Mouse (Mus musculus): Measurements from ENCODE around the gene Rhot2. TPM values are rescaled to one million over a fixed set of nuclear protein-coding genes. Genes with fewer than 3 reads are reported as not detected.

The Rhot2 gene
- polyA plus RNA-seq, 2 experiments = 10.6 to 101 TPM

DNA sequence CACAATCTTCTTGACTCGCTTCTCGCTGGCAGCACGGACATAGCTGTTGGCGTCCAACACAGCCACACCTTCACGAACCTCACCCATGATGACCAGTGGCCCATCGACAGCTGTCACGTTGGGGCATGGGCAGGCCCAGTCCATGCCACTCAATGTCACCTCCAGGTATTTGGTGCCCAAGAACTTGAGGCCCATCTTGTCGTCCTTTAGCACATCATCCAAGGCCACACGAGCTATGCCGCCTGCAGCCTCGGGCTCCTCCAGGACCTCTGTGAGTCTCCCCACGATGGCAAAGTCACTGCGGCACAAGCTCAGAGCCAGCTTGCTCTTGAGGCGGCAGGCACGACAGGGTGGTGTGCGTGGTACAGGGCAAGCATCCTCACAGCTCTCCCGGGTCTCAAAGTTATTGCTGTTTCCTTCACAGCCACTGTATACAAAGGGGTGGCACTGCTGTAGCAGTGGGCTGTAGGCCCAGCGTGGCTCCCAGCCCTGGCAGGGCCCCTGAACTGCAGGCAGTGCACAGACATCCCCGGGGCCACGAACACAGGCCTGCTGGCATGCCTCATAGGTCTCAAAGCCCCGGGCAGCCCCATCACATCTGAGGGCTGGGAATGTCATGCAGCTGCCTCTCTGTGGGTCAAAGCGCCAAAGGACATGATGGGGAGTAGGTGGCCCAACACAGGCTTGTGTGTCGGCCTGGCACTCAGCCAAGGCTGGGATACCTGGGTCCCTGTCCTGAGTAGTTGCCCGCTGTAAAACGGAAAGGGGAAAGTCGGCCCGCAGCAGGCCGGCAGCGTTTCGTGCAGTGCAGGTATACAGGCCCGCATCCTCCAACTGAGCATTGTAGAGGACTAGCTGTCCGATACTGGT lies 33.3 kb upstream of the Rhot2 start:
- H3K27ac ChIP-seq (replicated peaks; ENCODE audit: low read depth, low read length) = no peak overlapping the region
- no peak for TF ChIP-seq POLR2A (IDR thresholded peaks at IDR 0.05; ENCODE audit: borderline replicate concordance, extremely low read depth, insufficient read depth, insufficient read length)
- H3K9ac ChIP-seq (ENCODE audit: low read depth, low read length, severe bottlenecking) = no peak overlapping the region
- no peak for ATAC-seq (ENCODE audit: low FRiP score, low read depth)
- no peak overlapping the region for H3K4me3 ChIP-seq (replicated peaks; ENCODE audit: low read length)
- no peak for DNase-seq (ENCODE audit: low spot score)
- H3K4me1 ChIP-seq (ENCODE audit: control insufficient read depth, insufficient read depth, low read length) = peaks cover 10% of the 10 kb centered on the region
- no peaks in the 10 kb centered on the region for H3K27me3 ChIP-seq (ENCODE audit: control insufficient read depth, insufficient read depth, low read length)
- H3K4me2 ChIP-seq (replicated peaks; ENCODE audit: low read depth, low read length, severe bottlenecking) = no peak overlapping the region
- 92% methylated on average over 32 of the region's 32 CpGs for WGBS
- H3K36me3 ChIP-seq (ENCODE audit: control insufficient read depth, insufficient read depth, low read length) = peaks cover 41% of the 10 kb centered on the region
- no peaks in the 10 kb centered on the region for H3K9me3 ChIP-seq (ENCODE audit: control insufficient read depth, low read length)

- WGBS = 90% methylated on average over 3 of the region's 3 CpGs
- TF ChIP-seq POLR2A (IDR thresholded peaks at IDR 0.05; ENCODE audit: borderline replicate concordance, extremely low read depth, insufficient read depth, insufficient read length) = no peak
- Histone ChIP-seq H3K9ac (ENCODE audit: low read depth, low read length, severe bottlenecking) (no peak overlapping the region), H3K27me3 (ENCODE audit: control insufficient read depth, insufficient read depth, low read length) (no peaks in the 10 kb centered on the region), H3K4me1 (ENCODE audit: control insufficient read depth, insufficient read depth, low read length) (peaks cover 10% of the 10 kb centered on the region), H3K9me3 (ENCODE audit: control insufficient read depth, low read length) (no peaks in the 10 kb centered on the region), H3K4me3 (replicated peaks; ENCODE audit: low read length) (no peak overlapping the region), H3K4me2 (replicated peaks; ENCODE audit: low read depth, low read length, severe bottlenecking) (no peak overlapping the region), H3K36me3 (ENCODE audit: control insufficient read depth, insufficient read depth, low read length) (peaks cover 31% of the 10 kb centered on the region), H3K27ac (replicated peaks; ENCODE audit: low read depth, low read length) (no peak overlapping the region)
- ATAC-seq (ENCODE audit: low FRiP score, low read depth) = no peak
- DNase-seq (ENCODE audit: low spot score) = no peak
Observed at GRCm38 (mm10) chr17:25877025-25877424, 32.4 kb upstream of the Rhot2 start.

GRCm38 (mm10) chr17:25876347-25876915 lies 31.8 kb upstream of the Rhot2 start:
- no peaks in the 10 kb centered on the region for H3K27me3 ChIP-seq (ENCODE audit: control insufficient read depth, insufficient read depth, low read length)
- no peak overlapping the region for H3K27ac ChIP-seq (replicated peaks; ENCODE audit: low read depth, low read length)
- peak overlapping the region; percentile 77 for H3K4me3 ChIP-seq (replicated peaks; ENCODE audit: low read length)
- no peak for TF ChIP-seq POLR2A (IDR thresholded peaks at IDR 0.05; ENCODE audit: borderline replicate concordance, extremely low read depth, insufficient read depth, insufficient read length)
- DNase-seq (ENCODE audit: low spot score) = no peak
- ATAC-seq (ENCODE audit: low FRiP score, low read depth) = no peak
- H3K4me1 ChIP-seq (ENCODE audit: control insufficient read depth, insufficient read depth, low read length) = peaks cover 10% of the 10 kb centered on the region
- 71% methylated on average over 10 of the region's 10 CpGs for WGBS
- H3K36me3 ChIP-seq (ENCODE audit: control insufficient read depth, insufficient read depth, low read length) = peaks cover 26% of the 10 kb centered on the region
- H3K4me2 ChIP-seq (replicated peaks; ENCODE audit: low read depth, low read length, severe bottlenecking) = peak overlapping the region; percentile 88
- no peaks in the 10 kb centered on the region for H3K9me3 ChIP-seq (ENCODE audit: control insufficient read depth, low read length)
- H3K9ac ChIP-seq (ENCODE audit: low read depth, low read length, severe bottlenecking) = peak overlapping the region; percentile 63

DNA sequence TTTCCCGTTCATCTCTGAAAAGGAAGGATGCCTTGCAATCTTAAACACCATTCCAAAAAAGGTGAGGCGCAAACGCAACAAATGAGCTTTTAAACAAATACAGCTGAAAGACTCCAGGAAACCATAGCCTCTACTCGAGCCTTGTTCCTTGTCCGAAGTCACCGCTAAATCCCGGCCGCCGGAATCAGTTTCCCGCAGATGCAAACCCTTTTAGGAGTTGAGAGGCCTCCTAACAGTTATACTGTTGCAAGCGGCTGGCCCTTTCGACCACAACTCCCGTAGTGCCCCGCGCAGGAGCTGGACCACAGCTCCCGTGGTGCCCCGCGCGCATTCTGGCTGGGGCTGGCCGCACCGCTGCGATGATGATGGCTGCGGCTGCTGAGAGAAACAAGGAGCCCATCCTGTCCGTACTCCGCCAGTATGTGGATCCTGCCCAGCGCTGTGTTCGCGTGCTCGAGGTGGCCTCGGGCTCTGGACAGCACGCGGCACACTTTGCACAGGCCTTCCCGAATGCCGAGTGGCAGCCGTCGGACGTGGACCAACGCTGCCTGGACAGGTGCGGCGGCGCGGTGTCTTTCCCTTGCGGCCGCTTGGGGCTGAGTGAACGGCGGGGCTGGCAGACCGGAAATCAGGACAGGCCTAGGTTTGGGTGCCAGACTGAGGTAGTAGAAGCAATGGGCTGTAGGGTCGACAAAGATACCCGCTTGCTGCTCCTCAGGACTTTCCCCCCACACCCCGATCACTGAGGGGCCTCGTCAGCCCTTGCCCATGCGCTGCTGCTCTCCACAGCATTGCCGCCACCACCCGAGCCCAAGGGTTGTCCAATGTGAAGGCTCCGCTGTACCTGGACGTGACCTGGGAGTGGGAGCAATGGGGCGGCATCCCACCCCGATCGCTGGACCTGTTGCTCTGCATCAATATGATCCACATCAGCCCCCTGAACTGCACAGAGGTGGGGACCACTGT lies 30.8 kb upstream of the Rhot2 start:
- Histone ChIP-seq H3K4me3 (replicated peaks; ENCODE audit: low read length) (peak overlapping the region; percentile 77), H3K4me1 (ENCODE audit: control insufficient read depth, insufficient read depth, low read length) (peaks cover 10% of the 10 kb centered on the region), H3K9ac (ENCODE audit: low read depth, low read length, severe bottlenecking) (peak overlapping the region; percentile 63), H3K4me2 (replicated peaks; ENCODE audit: low read depth, low read length, severe bottlenecking) (peak overlapping the region; percentile 88), H3K36me3 (ENCODE audit: control insufficient read depth, insufficient read depth, low read length) (peaks cover 25% of the 10 kb centered on the region), H3K27me3 (ENCODE audit: control insufficient read depth, insufficient read depth, low read length) (no peaks in the 10 kb centered on the region), H3K27ac (replicated peaks; ENCODE audit: low read depth, low read length) (peak overlapping the region; percentile 76), H3K9me3 (ENCODE audit: control insufficient read depth, low read length) (no peaks in the 10 kb centered on the region)
- DNase-seq (ENCODE audit: low spot score) (peak; percentile 88), ATAC-seq (ENCODE audit: low FRiP score, low read depth) (peak; percentile 93)
- TF ChIP-seq POLR2A (IDR thresholded peaks at IDR 0.05; ENCODE audit: borderline replicate concordance, extremely low read depth, insufficient read depth, insufficient read length) = 0 out of 2 replicates have a peak, but pooled peaks have one; percentile 85
- under 1% methylated on average over 58 of the region's 59 CpGs for WGBS

- peak; percentile 97 for DNase-seq (ENCODE audit: low spot score)
- H3K4me2 ChIP-seq (replicated peaks; ENCODE audit: low read depth, low read length, severe bottlenecking) = peak within 1 kb of the TSS; percentile 88
- ATAC-seq (ENCODE audit: low FRiP score, low read depth) = peak; percentile 82
- H3K9ac ChIP-seq (ENCODE audit: low read depth, low read length, severe bottlenecking) = peak within 1 kb of the TSS; percentile 63
- no peak for TF ChIP-seq POLR2A (IDR thresholded peaks at IDR 0.05; ENCODE audit: borderline replicate concordance, extremely low read depth, insufficient read depth, insufficient read length)
- no peaks in the 10 kb centered on the region for H3K9me3 ChIP-seq (ENCODE audit: control insufficient read depth, low read length)
- H3K4me3 ChIP-seq (replicated peaks; ENCODE audit: low read length) = peak within 1 kb of the TSS; percentile 77
- H3K27ac ChIP-seq (replicated peaks; ENCODE audit: low read depth, low read length) = peak within 1 kb of the TSS; percentile 76
- H3K27me3 ChIP-seq (ENCODE audit: control insufficient read depth, insufficient read depth, low read length) = no peaks in the 10 kb centered on the region
- peaks cover 10% of the 10 kb centered on the region for H3K4me1 ChIP-seq (ENCODE audit: control insufficient read depth, insufficient read depth, low read length)
- H3K36me3 ChIP-seq (ENCODE audit: control insufficient read depth, insufficient read depth, low read length) = peaks cover 20% of the 10 kb centered on the region
- under 1% methylated on average over 25 of the region's 25 CpGs for WGBS
Observed at GRCm38 (mm10) chr17:25874721-25875170, 30.1 kb upstream of the Rhot2 start, which contains the start of gene Mettl26. Gene Mettl26, plus strand, starts transcription at chr17:25875074.
